Mouse (Mus musculus) heart, embryonic 12.5 days (tissue): ENCODE data around the gene Tcea2. TPM values are rescaled to one million over a fixed set of nuclear protein-coding genes. Genes with fewer than 3 reads are reported as not detected.

Source experiments
- ATAC-seq: fragments of 200-750 bp; cut with Nextera tagmentation; 2 replicates; pipeline ENCODE4 v1.8.0; 2017; ENCODE audit warnings: moderate TSS enrichment, moderate library complexity; ENCODE audit not compliant: insufficient number of reproducible peaks, low FRiP score
- H3K27ac ChIP-seq: fragments of 300-500 bp; sonication (generic); 2 replicates; pipeline ENCODE4 v1.5.1; 2016; ENCODE audit warnings: mild to moderate bottlenecking, moderate library complexity; ENCODE audit not compliant: poor library complexity, severe bottlenecking
- H3K27me3 ChIP-seq: fragments of 300-500 bp; sonication (generic); replicated peaks from 2 replicates; pipeline ENCODE4 v1.6.1; 2016; ENCODE audit warnings: mild to moderate bottlenecking, moderate library complexity
- H3K36me3 ChIP-seq: fragments of 300-500 bp; sonication (generic); 2 replicates; pipeline ENCODE4 v1.6.1; 2016; ENCODE audit warnings: mild to moderate bottlenecking, moderate library complexity
- H3K4me1 ChIP-seq: fragments of 300-500 bp; sonication (generic); replicated peaks from 2 replicates; pipeline ENCODE4 v1.6.1; 2016; ENCODE audit warnings: mild to moderate bottlenecking
- H3K4me2 ChIP-seq: fragments of 300-500 bp; sonication (generic); 2 replicates; pipeline ENCODE4 v1.6.1; 2016; ENCODE audit warnings: mild to moderate bottlenecking, moderate library complexity
- H3K4me3 ChIP-seq: fragments of 300-500 bp; sonication (generic); 2 replicates; pipeline ENCODE4 v1.5.1; 2016; ENCODE audit warnings: mild to moderate bottlenecking
- H3K9ac ChIP-seq: fragments of 300-500 bp; sonication (generic); 2 replicates; pipeline ENCODE4 v1.6.1; 2016; ENCODE audit warnings: mild to moderate bottlenecking, moderate library complexity
- H3K9me3 ChIP-seq: fragments of 300-500 bp; sonication (generic); replicated peaks from 2 replicates; pipeline ENCODE4 v1.6.1; 2016; ENCODE audit warnings: mild to moderate bottlenecking, moderate library complexity
- WGBS: fragments of 180-500 bp; shearing (Covaris S2); methylation state at CpG from one replicate; pipeline ENCODE4 v1.1.7; 2016; 5-methylcytosine and 5-hydroxymethylcytosine counted together
- polyA plus RNA-seq: library from polyadenylated mRNA; unstranded; fragments of >200 nt; fragmentation: Nextera tagmentation; extraction: Ambion mirVana; gene quantifications from 2 replicates; pipeline ENCODE4 v1.2.1, GENCODE M21; 2016

Gene Tcea2
- polyA plus RNA-seq: 13.1 and 15.4 TPM in 2 replicates

DNA sequence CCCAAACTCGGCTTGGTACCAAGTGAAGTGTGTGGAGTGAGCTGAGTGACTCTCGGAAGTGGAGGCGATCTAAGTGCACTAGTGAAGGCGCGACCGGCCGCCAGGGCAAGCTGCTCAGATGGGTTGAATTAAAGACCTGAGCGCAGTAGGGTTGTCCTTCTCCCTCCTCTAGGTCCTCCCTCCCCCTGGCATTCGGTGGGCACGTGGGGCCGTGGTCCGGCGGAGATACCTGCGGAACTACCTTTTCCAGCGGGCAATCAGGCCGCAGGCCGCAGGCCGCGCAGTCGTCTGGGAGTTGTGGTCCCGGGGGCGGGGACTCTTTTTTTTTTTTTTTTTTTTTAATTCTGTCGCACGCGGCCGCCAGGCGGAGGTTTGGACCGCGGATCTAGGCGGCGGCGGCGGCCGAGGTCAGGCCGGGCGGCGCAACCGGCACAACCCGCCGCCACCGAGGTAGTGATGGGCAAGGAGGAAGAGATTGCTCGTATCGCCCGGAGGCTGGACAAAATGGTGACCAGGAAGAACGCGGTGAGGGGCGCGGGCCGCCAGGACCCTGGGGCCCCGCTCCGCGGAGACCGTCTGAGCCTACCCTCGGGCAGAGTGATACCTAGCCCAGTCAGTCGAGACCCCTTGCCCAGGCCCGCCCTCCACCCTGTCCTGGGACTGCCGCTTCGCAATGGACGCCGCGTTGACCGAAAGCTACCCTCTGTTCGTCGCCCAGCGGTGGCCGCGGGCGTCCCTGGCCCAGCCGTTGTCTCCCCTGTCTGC, at the start of gene Tcea2:
TSS of gene Tcea2 (plus strand) at position 360 of the 765 bp plus-strand sequence.
- Histone ChIP-seq H3K4me1 (peaks cover 26% of the 10 kb centered on the region), H3K27me3 (0 out of 2 replicates have a peak, but pooled peaks cover 3% of the 10 kb centered on the region), H3K4me3 (peak within 1 kb of the TSS; percentile 77), H3K36me3 (no peaks in the 10 kb centered on the region), H3K9ac (peak within 1 kb of the TSS; percentile 89), H3K27ac (peak within 1 kb of the TSS; percentile 24), H3K4me2 (peak within 1 kb of the TSS; percentile 88), H3K9me3 (no peaks in the 10 kb centered on the region)
- under 1% methylated on average over 68 of the region's 69 CpGs for WGBS
- ATAC-seq: peak; percentile 26

DNA sequence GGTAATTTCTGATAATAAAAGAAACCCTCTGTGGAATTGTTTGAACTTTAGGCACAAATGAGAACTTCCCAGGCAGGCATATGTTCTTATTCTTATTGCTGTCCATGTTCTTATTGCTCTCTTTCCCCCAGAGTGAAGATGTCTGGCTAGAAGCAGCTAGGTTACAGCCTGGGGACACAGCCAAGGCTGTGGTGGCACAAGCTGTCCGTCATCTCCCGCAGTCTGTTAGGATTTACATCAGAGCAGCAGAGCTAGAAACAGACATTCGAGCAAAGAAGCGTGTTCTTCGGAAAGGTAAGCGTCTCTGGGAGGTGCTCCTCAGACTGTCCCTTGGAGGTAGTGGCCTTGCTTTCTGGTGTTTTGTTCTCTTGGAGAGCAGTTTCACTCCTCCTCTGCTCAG, 47.5 kb upstream of the Tcea2 start:
- no peak overlapping the region for H3K4me2 ChIP-seq
- no peak overlapping the region for H3K4me3 ChIP-seq
- no peak overlapping the region for H3K9ac ChIP-seq
- no peaks in the 10 kb centered on the region for H3K4me1 ChIP-seq
- H3K36me3 ChIP-seq: peaks cover 77% of the 10 kb centered on the region
- no peaks in the 10 kb centered on the region for H3K9me3 ChIP-seq
- no peak for ATAC-seq
- H3K27me3 ChIP-seq: no peaks in the 10 kb centered on the region
- H3K27ac ChIP-seq: no peak overlapping the region
- WGBS: 95% methylated on average over 6 of the region's 6 CpGs

DNA sequence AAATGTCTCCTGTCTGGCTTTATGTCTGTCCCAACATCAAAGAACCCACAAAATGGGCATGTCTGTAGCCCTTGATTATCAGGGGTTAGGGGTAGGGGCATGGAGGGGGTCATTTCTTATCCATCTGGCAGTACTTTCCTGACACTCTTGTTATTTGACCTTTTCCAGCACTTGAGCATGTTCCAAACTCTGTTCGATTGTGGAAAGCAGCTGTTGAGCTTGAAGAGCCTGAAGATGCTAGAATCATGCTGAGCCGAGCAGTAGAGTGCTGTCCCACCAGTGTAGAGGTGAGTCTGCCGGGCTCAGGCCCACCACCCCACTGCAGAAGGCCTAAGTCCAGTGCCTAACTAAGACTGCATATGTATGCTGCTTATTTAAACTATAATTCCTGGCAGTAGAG, 44.2 kb upstream of the Tcea2 start:
- Histone ChIP-seq H3K27me3 (no peaks in the 10 kb centered on the region), H3K4me2 (no peak overlapping the region), H3K9me3 (no peaks in the 10 kb centered on the region), H3K4me1 (no peaks in the 10 kb centered on the region), H3K36me3 (peaks cover 87% of the 10 kb centered on the region), H3K4me3 (no peak overlapping the region), H3K27ac (no peak overlapping the region), H3K9ac (no peak overlapping the region)
- no peak for ATAC-seq
- WGBS: 86% methylated on average over 3 of the region's 3 CpGs

DNA sequence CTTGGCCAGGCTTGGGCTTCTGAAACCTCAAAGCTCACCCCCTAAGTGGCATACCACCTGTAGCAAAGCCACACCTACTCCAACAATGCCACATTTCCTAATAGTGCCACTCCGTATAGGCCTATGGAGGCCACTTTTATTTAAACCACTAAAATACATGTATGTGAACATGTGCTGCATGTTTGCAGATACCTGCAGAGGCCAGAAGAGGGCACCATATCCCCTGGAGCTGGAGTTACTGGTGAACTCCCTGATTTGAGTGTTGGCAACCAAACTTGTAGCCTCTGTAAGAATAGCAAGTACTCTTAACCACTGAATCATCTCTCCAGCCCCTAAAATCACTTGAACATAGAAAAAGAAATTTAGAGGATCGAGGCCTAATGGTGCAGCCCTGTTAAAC, 35.7 kb upstream of the Tcea2 start:
- 86% methylated on average over 2 of the region's 2 CpGs for WGBS
- Histone ChIP-seq H3K4me2 (no peak overlapping the region), H3K4me3 (no peak overlapping the region), H3K27ac (no peak overlapping the region), H3K36me3 (peaks cover 87% of the 10 kb centered on the region), H3K9ac (no peak overlapping the region), H3K9me3 (no peaks in the 10 kb centered on the region), H3K4me1 (no peaks in the 10 kb centered on the region), H3K27me3 (no peaks in the 10 kb centered on the region)
- 0 out of 2 replicates have a peak, but pooled peaks have one; percentile 42 for ATAC-seq

DNA sequence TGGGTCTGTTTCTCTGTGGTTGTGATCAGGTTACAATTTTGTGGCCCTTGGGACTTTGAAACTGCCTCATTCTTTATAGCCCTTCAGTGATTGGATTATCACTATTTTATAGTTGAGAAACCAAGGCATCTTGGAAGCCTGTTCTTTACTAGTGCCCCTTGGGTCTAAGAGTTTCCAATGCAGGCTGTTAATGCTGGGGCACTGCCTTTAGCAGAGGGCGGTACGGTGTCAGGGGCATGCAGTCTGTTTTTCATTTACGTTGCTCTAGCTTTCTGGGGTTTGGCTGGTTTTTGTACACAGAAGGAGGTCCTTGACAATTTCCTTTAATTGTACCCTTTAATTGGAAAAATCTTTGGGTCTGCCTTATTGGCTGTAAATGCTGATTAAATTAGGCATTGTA, 34.4 kb upstream of the Tcea2 start:
- no peaks in the 10 kb centered on the region for H3K4me1 ChIP-seq
- no peaks in the 10 kb centered on the region for H3K9me3 ChIP-seq
- H3K27ac ChIP-seq: no peak overlapping the region
- H3K27me3 ChIP-seq: no peaks in the 10 kb centered on the region
- peaks cover 89% of the 10 kb centered on the region for H3K36me3 ChIP-seq
- no peak for ATAC-seq
- H3K4me3 ChIP-seq: no peak overlapping the region
- H3K9ac ChIP-seq: no peak overlapping the region
- WGBS: 93% methylated on average over 3 of the region's 3 CpGs
- H3K4me2 ChIP-seq: no peak overlapping the region

DNA sequence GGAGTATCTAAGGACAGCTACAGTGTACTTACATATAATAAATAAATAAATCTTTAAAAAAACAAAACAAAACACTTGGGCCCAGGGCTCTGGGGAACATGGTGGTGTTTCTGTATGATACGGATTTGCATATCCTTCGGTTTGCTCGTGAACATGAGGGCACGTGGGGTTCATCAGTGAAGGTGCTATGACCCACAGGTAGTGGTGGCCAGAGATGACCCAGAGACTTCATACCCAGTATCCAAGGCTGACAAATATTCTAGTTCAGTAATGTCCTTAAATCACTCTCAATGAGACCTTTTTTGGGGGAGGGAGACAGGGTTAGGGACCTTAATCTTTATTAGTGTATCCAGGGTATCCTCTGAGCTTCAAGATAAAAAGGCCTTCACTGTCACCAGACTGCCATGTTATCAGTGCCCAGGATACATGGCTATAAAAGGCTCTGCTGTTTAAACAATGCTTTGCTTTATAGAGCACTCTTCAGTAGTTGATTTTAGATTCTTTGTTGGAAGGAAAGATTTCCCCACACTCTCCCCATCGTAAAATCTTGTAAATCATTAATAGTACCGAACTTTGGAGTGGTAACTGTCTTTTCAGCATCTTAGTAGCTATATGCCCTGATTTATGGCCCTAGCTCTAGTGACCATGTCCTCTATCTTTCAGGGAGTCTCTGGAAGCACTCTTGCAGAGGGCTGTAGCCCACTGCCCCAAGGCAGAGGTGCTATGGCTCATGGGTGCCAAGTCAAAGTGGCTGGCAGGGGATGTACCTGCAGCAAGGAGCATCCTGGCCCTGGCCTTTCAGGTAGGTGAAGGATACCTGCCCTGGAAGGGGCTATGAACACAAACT, 33.3 kb upstream of the Tcea2 start:
- Histone ChIP-seq H3K27me3 (no peaks in the 10 kb centered on the region), H3K9ac (no peak overlapping the region), H3K36me3 (peaks cover 86% of the 10 kb centered on the region), H3K4me3 (no peak overlapping the region), H3K27ac (no peak overlapping the region), H3K4me1 (no peaks in the 10 kb centered on the region), H3K4me2 (no peak overlapping the region), H3K9me3 (no peaks in the 10 kb centered on the region)
- WGBS: 87% methylated on average over 6 of the region's 6 CpGs
- no peak for ATAC-seq

DNA sequence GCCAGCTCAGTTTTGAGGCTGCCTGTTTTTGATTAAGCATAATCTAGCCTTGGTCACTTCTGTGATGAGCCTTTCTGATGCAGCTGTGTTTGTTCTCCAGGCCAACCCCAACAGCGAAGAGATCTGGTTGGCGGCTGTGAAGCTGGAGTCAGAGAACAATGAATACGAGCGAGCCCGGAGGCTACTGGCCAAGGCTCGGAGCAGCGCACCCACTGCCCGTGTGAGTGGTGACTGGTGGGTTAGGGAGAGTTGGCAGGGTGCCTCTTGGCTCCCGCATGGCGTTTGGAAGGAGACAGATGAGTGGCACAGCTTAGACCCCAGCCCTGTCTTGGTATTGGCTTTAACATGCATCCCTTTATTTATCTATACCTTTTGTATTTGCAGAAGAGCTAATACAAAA, 31.2 kb upstream of the Tcea2 start:
- 91% methylated on average over 10 of the region's 10 CpGs for WGBS
- Histone ChIP-seq H3K9me3 (no peaks in the 10 kb centered on the region), H3K9ac (no peak overlapping the region), H3K4me2 (no peak overlapping the region), H3K27ac (no peak overlapping the region), H3K4me1 (peaks cover 4% of the 10 kb centered on the region), H3K27me3 (no peaks in the 10 kb centered on the region), H3K36me3 (peaks cover 92% of the 10 kb centered on the region), H3K4me3 (no peak overlapping the region)
- no peak for ATAC-seq

DNA sequence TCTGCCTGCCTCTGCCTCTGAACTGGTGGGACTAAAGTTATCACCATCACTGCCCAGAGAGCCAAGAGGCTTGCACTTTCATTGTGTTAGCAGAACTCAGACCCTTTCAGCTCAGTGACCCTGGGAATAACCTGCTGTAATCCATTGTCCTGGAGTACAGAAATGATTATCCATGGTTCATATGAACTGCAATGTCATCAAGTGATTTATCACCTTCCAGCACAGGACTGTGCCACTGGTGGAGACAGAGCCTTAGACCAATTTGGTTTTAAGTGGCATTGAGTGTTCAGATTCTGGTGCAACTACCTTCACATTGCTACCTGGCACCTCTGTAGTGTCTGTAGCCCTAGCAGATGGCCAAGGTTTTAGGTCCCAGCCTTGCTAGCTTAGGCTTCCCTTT, 27.0 kb upstream of the Tcea2 start:
- Histone ChIP-seq H3K4me1 (peaks cover 7% of the 10 kb centered on the region), H3K36me3 (peaks cover 82% of the 10 kb centered on the region), H3K4me2 (no peak overlapping the region), H3K4me3 (no peak overlapping the region), H3K27ac (no peak overlapping the region), H3K9me3 (no peaks in the 10 kb centered on the region), H3K27me3 (no peaks in the 10 kb centered on the region), H3K9ac (no peak overlapping the region)
- ATAC-seq: no peak

DNA sequence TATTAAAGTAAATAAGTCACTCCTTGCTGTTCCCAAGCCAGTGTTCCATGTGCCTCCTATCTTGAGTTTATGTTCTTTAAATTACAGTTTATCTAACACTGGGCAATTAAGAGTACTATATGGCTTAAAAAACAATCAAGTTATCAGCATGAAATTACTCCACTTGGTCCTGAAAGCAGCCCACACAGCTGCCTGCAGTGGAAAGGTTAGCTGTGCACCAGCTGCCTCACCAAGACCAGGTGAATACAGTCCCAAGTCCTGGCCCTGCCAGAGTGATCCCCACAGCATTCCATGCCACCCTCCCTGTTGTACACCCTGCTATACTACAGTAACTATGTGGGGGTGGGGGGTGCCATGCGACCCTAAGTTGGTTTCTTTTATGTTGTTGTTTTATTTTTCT, 26.6 kb upstream of the Tcea2 start:
- H3K36me3 ChIP-seq: peaks cover 78% of the 10 kb centered on the region
- no peaks in the 10 kb centered on the region for H3K27me3 ChIP-seq
- ATAC-seq: no peak
- WGBS: 91% methylated on average over 1 of the region's 1 CpGs
- no peak overlapping the region for H3K9ac ChIP-seq
- no peak overlapping the region for H3K4me2 ChIP-seq
- no peaks in the 10 kb centered on the region for H3K9me3 ChIP-seq
- H3K27ac ChIP-seq: no peak overlapping the region
- H3K4me3 ChIP-seq: no peak overlapping the region
- H3K4me1 ChIP-seq: peaks cover 7% of the 10 kb centered on the region

DNA sequence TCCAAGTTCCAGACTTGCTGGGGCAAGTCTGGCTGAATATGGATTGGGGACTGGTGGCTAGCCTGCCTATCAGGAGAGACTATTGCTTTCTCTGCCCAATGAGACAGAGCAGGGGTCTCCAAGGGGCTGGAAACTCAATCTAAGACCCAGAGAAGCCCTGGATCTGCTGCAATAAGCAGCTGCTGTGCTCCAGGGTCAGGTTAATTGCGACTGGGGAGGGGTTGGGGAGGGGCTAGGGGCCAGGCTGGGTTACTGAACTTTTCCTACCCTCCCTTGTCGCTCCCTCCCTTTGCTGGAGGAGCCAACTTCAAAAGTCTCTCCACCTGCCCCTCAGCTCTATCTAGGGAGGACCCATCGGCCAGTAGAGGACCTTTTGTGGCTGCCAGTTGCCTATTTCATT, 23.4 kb upstream of the Tcea2 start, which contains the start of gene Gm29797:
TSS of gene Gm29797 (plus strand) at position 301 of the 400 bp plus-strand sequence.
- Histone ChIP-seq H3K4me3 (no peak within 1 kb of the TSS), H3K27ac (no peak within 1 kb of the TSS), H3K9ac (no peak within 1 kb of the TSS), H3K4me2 (no peak within 1 kb of the TSS), H3K36me3 (peaks cover 52% of the 10 kb centered on the region), H3K9me3 (no peaks in the 10 kb centered on the region), H3K4me1 (peaks cover 29% of the 10 kb centered on the region), H3K27me3 (no peaks in the 10 kb centered on the region)
- ATAC-seq: no peak
- WGBS: 73% methylated on average over 3 of the region's 3 CpGs

DNA sequence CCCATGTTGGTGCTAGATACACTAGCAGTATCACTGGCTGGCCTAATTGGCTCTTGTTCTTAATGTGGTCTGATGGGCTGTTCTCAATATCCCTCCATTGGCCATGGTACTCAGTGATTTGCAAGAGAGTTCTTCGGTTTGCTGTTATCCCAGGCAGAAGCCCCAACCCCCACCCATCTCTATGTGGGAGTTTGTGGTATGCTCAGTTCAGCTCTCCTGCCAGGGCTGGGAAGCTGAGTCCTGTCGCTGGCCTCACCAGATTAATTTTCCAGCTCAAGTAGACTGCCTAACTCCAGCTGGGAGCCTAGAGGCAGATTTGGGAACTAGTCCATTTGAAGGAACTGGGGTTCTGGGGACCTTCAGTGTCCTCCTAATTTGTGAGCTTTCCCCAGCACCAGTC, 22.7 kb upstream of the Tcea2 start:
- Histone ChIP-seq H3K4me1 (peaks cover 33% of the 10 kb centered on the region), H3K36me3 (peaks cover 45% of the 10 kb centered on the region), H3K4me2 (no peak overlapping the region), H3K27ac (no peak overlapping the region), H3K9ac (no peak overlapping the region), H3K9me3 (no peaks in the 10 kb centered on the region), H3K27me3 (no peaks in the 10 kb centered on the region), H3K4me3 (no peak overlapping the region)
- ATAC-seq: no peak
- 66% methylated on average over 2 of the region's 2 CpGs for WGBS
